In the genomic region with DNA sequence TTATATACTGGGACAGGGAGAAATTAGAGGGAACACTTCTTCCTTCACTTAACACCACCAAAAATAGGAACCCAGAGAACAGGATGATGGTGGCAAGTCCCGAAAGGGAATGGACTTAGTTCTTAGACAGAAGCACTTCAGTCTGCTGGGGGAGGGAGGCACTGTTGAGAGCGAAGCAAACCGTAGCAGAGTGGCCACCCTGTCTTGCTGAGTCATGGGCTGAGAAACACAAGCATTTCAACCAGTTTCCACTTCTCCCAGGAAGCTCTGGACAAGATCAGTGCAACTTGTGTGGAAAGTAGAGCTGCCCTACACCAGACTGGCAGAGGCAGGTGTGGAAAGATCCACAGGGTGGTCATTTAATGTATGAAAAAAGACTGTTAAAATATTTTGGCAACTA, we compare ENCODE assay signal across 29 mouse cellular contexts. TPM values are rescaled to one million over a fixed set of nuclear protein-coding genes. Genes with fewer than 3 reads are reported as not detected.
DNase-seq lines count a peak whose midpoint lies in the region; ATAC-seq and TF ChIP-seq lines count a peak whose summit lies in the region.
"Had no signal": no experiment of that assay in that cellular context is flagged by ENCODE, and none has a peak within 500 bp of the region (broad histone marks: within the 10 kb centered on the region; RNA-seq: fewer than 3 reads in every experiment).

No protein-coding gene starts in this region.

- ATAC-seq in frontal cortex, adult (ENCODE audit: low TSS enrichment) = peak; percentile 73; the same call in 1 of the 2 replicates
- ATAC-seq: forebrain, embryonic 16.5 days; intestine, postnatal 0 days had no signal

- TF ChIP-seq CTCF in embryonic fibroblast, embryonic 13.5 days (IDR thresholded peaks at IDR 0.05; ENCODE audit: borderline replicate concordance, insufficient read depth, low read length) = no peak

- no peak for TF ChIP-seq POLR2A in embryonic fibroblast, embryonic 13.5 days (IDR thresholded peaks at IDR 0.05; ENCODE audit: low read depth, low read length)

- no peak overlapping the region for H3K4me3 ChIP-seq in embryonic fibroblast, embryonic 13.5 days (ENCODE audit: insufficient read depth, low read length)
- H3K4me3 ChIP-seq: embryonic facial prominence, embryonic 15.5 days; hindbrain, embryonic 12.5 days; liver, embryonic 15.5 days; neural tube, embryonic 12.5 days had no signal

- H3K4me1 ChIP-seq in embryonic fibroblast, embryonic 13.5 days (ENCODE audit: control insufficient read depth, insufficient read depth, low read length) = 0 out of 2 replicates have a peak, but pooled peaks cover 2% of the 10 kb centered on the region
- H3K4me1 ChIP-seq: embryonic facial prominence, embryonic 15.5 days; hindbrain, embryonic 12.5 days; liver, embryonic 15.5 days; neural tube, embryonic 12.5 days had no signal

- H3K27ac ChIP-seq in embryonic fibroblast, embryonic 13.5 days (ENCODE audit: insufficient read depth, low read length) = peak overlapping the region; percentile 6; the same call in 1 of the 2 replicates
- H3K27ac ChIP-seq: embryonic facial prominence, embryonic 15.5 days; hindbrain, embryonic 12.5 days; liver, embryonic 15.5 days; neural tube, embryonic 12.5 days had no signal

- no peak for DNase-seq in frontal cortex, postnatal 10 days (ENCODE audit: low spot score in 2 of 2)
- DNase-seq in lung, postnatal 36 days = peak; percentile 47
- DNase-seq in lung, postnatal 14 days = no peak
- no peak for DNase-seq in urinary bladder, postnatal 4 days (ENCODE audit: low spot score in 2 of 2)
- DNase-seq in left cerebral cortex, adult 18-20 months (ENCODE audit: low spot score in 2 of 2) = no peak
- no peak for DNase-seq in embryo, embryonic 10.5 days (ENCODE audit: low spot score)
- DNase-seq: adrenal gland, adult 8-10 months; cerebellum, adult 8-10 months; cerebellum, postnatal 36 days; kidney, postnatal 25 days; midbrain, embryonic 14.5 days; thymus, postnatal 14 days had no signal

RNA-seq across cellular contexts. Expression of a gene that starts 13.3 kb away (rescaled TPM):
- not detected in 2 replicates for polyA plus RNA-seq in embryonic fibroblast, embryonic 13.5 days (2011; ENCODE audit: insufficient read length, low read depth, missing spikeins)
- not detected for total RNA-seq in left cerebral cortex, adult 18-20 months (2021)
- total RNA-seq: adrenal gland, adult 8-10 months; heart, postnatal 25 days; left cerebral cortex, postnatal 25 days; megakaryocyte-erythroid progenitor cell, adult 5-6 weeks had no signal
- polyA plus RNA-seq: brain, embryonic 14.5 days; gonadal fat pad, adult 2 months; heart, embryonic 14.5 days; intestine, postnatal 0 days; kidney, embryonic 14.5 days; liver, embryonic 15.5 days; lung, embryonic 16.5 days; midbrain, embryonic 14.5 days; neural tube, embryonic 12.5 days; stomach, embryonic 14.5 days had no signal

RNA-seq across cellular contexts. Expression of a gene that starts 35.4 kb away (rescaled TPM):
- 56.1 and 58.4 TPM in 2 replicates for polyA plus RNA-seq in embryonic fibroblast, embryonic 13.5 days (2011; ENCODE audit: insufficient read length, low read depth, missing spikeins)
- 10 to 100 TPM; 75.7 to 81.8 TPM for total RNA-seq in left cerebral cortex, adult 18-20 months (2021)
